Mouse (Mus musculus): ENCODE measurements at regions not wholly inside any gene's neighbourhood (a gene's known extent, or its start where the extent isn't known, plus 50 kb on each side); places are given as distances from the start of the nearest gene placed in this dataset.

DNA sequence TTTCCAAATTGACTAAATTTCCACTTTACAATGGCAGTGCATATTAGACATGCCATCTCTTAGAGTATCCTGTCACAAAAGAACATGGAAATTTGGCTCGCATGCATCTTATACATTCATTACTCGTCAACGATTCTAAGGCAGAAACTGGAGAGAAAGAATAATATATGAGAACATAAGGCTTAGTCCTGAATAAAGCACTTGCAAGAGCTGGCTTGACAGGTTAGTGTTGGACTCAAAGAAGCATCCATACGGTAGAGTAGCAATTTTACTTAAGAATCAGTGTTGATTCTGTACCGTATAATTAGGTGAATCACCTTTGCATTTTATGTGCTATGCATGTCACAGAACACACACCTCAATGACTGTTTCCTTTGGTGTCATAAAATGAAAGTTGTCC lies 1051.4 kb downstream of the Zpld1 start:
- TF ChIP-seq POLR2A (IDR thresholded peaks at IDR 0.05; ENCODE audit: extremely low read depth, insufficient read depth, low read length) (no peak), CTCF (IDR thresholded peaks at IDR 0.05; ENCODE audit: low read depth, low read length) (no peak)

Measured in liver, adult 2 months (tissue).